Mouse (Mus musculus) spleen, adult 2 months (tissue): ENCODE results near the gene Prnd. TPM values are rescaled to one million over a fixed set of nuclear protein-coding genes. Genes with fewer than 3 reads are reported as not detected.

Source experiments
- DNase-seq, 2 experiments: peaks; one replicate each; pipeline versions ENCODE4 v3.0.0 to v3.0.0-alpha.2; 2012 to 2021; ENCODE audit warnings: low spot score in 2 of 2, low read depth in 1 of 2
- H3K27ac ChIP-seq: fragments of 200-500 bp; 2 replicates; pipeline ENCODE4 v1.5.1; 2012; ENCODE audit warnings: low read length, inconsistent platforms; ENCODE audit not compliant: insufficient read depth
- H3K27me3 ChIP-seq: fragments of 200-500 bp; 2 replicates; pipeline ENCODE4 v1.6.1; 2012; ENCODE audit warnings: mild to moderate bottlenecking, moderate library complexity, low read length, inconsistent platforms; ENCODE audit not compliant: control insufficient read depth, insufficient read depth
- H3K36me3 ChIP-seq: fragments of 200-500 bp; 2 replicates; pipeline ENCODE4 v1.6.1; 2012; ENCODE audit warnings: mild to moderate bottlenecking, low read length, inconsistent platforms; ENCODE audit not compliant: control insufficient read depth, insufficient read depth
- H3K4me1 ChIP-seq: fragments of 200-500 bp; 2 replicates; pipeline ENCODE4 v1.6.1; 2011; ENCODE audit warnings: inconsistent platforms; ENCODE audit not compliant: control insufficient read depth, insufficient read depth, insufficient read length
- H3K4me3 ChIP-seq: fragments of 200-500 bp; 2 replicates; pipeline ENCODE4 v1.5.1; 2011; ENCODE audit warnings: mild to moderate bottlenecking, inconsistent platforms; ENCODE audit not compliant: insufficient read depth, insufficient read length; ENCODE audit errors: extremely low read depth
- CTCF ChIP-seq: fragments of 200-500 bp; IDR thresholded peaks from 2 replicates; pipeline ENCODE4 v1.5.1; 2011; ENCODE audit warnings: mild to moderate bottlenecking, inconsistent platforms; ENCODE audit not compliant: insufficient read depth, insufficient read length, insufficient replicate concordance; ENCODE audit errors: extremely low read depth
- POLR2A ChIP-seq: fragments of 200-500 bp; IDR thresholded peaks from 2 replicates; pipeline ENCODE4 v1.6.1; 2011; ENCODE audit warnings: low read depth, low read length, inconsistent platforms
- WGBS: fragments of 180-500 bp; shearing (Covaris S2); methylation state at CpG from one replicate; pipeline ENCODE4 v1.1.7; 2018; 5-methylcytosine and 5-hydroxymethylcytosine counted together
- polyA plus RNA-seq: library from polyadenylated mRNA; depleted of rRNA; stranded (reverse); fragments of >200 nt; gene quantifications from 2 replicates; pipeline ENCODE4 v1.2.3, GENCODE M21; 2012

Prnd gene
- polyA plus RNA-seq, 1 experiment = 1.4 TPM

DNA sequence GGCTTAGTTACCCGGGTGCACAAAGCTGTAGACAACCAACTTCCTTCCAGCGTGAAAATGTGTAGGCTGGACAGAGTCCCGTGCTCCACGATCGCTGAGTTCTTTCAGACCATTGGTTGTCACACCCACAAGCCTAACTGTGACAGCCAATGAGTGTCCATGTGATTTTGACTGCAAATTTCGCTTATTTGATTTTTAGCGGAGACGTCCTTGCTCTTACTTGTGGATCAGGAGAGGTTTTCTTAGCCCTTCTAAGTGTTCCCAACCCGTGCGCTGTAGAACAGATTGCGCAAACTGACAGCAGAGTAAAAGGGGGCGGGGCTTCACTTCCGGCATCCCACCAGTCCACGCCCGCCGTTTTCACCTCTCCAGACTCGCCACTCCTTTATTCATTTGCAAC is 4.6 kb downstream of the Prnd start:
- TF ChIP-seq CTCF (no peak), POLR2A (no peak)
- Histone ChIP-seq H3K4me1 (peaks cover 6% of the 10 kb centered on the region; the same call in 1 of the 2 replicates), H3K27ac (no peak overlapping the region), H3K27me3 (peaks cover 3% of the 10 kb centered on the region; the same call in 1 of the 2 replicates), H3K4me3 (peak overlapping the region; percentile 31; the same call in 1 of the 2 replicates), H3K36me3 (no peaks in the 10 kb centered on the region)
- WGBS = 10% methylated on average over 17 of the region's 17 CpGs
- no peak for DNase-seq

DNA sequence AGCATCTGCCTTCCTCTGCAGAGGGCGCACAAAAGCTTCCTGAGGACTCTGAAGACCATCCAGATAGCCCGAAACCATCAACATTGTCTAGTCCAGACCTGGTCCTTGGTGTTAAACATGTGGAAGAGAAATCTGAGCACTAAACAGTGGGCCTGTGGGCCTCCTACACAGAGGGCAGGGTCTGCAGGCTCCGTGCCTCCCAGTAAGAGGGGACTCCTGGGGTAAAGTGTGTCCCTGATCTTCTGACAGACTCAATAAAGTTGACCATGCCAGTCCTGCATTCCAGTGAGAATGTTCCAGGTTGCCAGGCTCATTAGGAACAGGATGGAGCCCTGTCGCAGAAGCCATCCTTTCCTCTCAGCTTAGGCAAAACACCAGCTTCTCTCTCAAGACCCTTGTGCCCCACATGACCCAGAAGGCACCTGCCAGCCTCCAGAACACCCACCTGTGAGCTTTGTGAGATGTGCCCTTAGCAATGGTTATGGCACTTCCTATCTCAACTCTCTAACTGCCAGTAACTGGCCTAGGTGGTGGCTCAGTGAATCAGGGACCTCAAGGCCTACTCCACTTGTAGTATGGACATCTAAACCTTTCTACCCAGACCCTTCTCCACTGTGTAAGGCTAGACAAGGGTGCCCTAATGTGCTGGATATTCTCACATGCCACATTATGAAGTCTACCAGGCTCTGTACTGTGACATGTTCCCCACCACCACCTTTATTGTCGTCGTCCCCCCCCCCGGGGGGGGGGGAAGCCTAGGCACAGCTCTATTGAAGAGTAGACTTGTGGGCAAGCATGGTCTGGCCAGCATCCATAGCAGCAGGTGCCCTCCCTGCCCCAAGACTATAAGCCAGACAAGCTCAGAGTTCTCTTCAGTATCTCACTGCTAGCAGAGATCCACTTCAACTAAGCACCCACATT is 5.9 kb downstream of the Prnd start:
- Histone ChIP-seq H3K36me3 (no peaks in the 10 kb centered on the region), H3K27ac (no peak overlapping the region), H3K4me1 (no peaks in the 10 kb centered on the region; the same call in 1 of the 2 replicates), H3K4me3 (no peak overlapping the region), H3K27me3 (peaks cover 3% of the 10 kb centered on the region; the same call in 1 of the 2 replicates)
- no peak for TF ChIP-seq POLR2A
- no peak for TF ChIP-seq CTCF
- WGBS = 87% methylated on average over 7 of the region's 7 CpGs
- DNase-seq = no peak

DNA sequence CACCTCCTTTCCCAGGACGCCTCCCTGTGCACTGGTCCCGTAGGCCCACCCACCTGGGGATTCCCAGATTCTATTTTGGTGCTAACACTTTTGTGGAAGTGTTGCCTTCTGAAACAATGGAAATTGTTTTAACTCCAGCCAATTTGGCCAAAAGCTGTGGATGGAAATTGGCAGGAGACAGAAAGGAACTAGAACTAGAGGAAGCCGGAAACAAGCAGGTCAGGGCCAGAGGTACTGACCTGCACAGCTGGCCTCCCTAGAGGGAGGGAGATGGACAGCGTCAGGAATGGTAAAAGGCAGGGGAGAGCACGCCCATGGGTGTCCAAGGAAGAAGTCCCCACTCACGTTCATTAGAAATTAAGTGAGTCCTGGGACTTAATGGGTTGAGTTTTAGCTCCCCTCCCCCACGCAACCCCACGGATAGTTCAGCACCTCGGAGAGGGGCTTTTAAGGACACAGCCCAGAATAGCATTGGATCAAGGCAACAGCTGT is 7.1 kb downstream of the Prnd start:
- H3K27me3 ChIP-seq = peaks cover 3% of the 10 kb centered on the region; the same call in 1 of the 2 replicates
- H3K36me3 ChIP-seq = no peaks in the 10 kb centered on the region
- no peaks in the 10 kb centered on the region; the same call in 1 of the 2 replicates for H3K4me1 ChIP-seq
- TF ChIP-seq POLR2A (no peak), CTCF (no peak)
- WGBS = 62% methylated on average over 9 of the region's 9 CpGs
- no peak overlapping the region for H3K4me3 ChIP-seq
- DNase-seq = no peak
- H3K27ac ChIP-seq = no peak overlapping the region

DNA sequence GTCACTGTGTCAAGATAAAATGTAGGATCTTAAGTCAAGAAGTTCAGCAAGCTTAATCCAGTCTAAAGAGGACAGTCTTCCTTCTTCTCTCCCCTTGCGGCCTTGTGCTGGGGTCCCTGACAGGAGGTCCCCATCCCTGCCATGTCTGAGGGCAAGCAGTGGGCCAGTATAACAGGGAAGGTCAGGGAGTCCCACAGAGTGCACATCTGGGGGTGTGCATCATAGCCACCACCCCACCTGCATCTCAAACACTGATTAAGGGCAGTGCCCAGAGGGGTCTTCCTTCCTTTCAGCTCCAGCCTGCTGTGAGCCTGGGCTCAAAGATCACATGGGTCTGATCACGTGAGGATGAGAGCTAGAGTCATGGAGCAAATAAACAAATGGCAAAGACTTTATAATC is 11.0 kb downstream of the Prnd start:
- 66% methylated on average over 2 of the region's 2 CpGs for whole genome bisulfite sequencing
- Histone ChIP-seq H3K27ac (no peak overlapping the region), H3K4me1 (no peaks in the 10 kb centered on the region), H3K36me3 (no peaks in the 10 kb centered on the region), H3K27me3 (no peaks in the 10 kb centered on the region), H3K4me3 (no peak overlapping the region)
- TF ChIP-seq CTCF (no peak), POLR2A (no peak)
- DNase-seq = no peak

DNA sequence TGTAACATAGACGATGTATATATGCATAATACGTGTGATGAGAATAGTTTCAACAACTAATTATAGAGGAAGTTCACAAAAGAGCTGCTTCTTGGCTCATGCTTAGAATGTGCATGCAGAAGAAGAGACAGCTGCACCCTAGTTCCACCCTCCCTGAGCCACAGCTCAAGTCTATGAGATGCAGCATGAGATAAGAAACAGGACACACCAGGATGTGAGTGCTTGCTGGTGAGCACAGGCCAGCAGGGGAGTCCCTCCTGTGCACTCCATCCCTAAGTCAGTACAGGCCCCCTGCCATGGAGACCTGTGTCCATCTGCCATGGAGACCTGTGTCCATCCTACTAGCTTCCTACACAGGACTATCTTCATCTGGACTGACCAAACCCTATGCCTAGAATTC is 19.9 kb downstream of the Prnd start:
- H3K4me3 ChIP-seq = no peak overlapping the region
- H3K27ac ChIP-seq = no peak overlapping the region
- H3K36me3 ChIP-seq = no peaks in the 10 kb centered on the region
- no peaks in the 10 kb centered on the region for H3K4me1 ChIP-seq
- 70% methylated on average over 2 of the region's 2 CpGs for WGBS
- H3K27me3 ChIP-seq = no peaks in the 10 kb centered on the region
- no peak for TF ChIP-seq POLR2A
- TF ChIP-seq CTCF = no peak
- DNase-seq = no peak

DNA sequence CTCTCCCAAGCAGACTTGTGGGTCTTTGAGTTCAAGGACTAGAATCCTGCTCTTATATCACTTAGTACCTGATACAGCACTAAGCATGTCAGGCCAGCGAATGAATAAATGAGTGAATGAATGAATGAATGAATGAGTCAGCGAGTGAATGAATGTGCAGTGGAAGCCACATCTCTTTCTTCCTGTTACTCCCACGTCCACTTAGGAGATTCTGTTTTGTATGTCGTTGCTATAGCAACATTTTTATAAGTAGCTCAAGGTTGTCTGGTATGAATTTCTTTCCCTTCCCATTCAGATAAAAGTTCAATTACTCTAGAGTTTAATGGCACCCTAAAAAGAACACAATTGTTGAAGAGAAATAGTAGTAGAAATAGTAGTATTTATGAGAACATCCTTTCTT is 20.4 kb downstream of the Prnd start:
- no peaks in the 10 kb centered on the region for H3K27me3 ChIP-seq
- H3K36me3 ChIP-seq = no peaks in the 10 kb centered on the region
- no peaks in the 10 kb centered on the region for H3K4me1 ChIP-seq
- H3K27ac ChIP-seq = no peak overlapping the region
- no peak for DNase-seq
- TF ChIP-seq CTCF (no peak), POLR2A (no peak)
- H3K4me3 ChIP-seq = no peak overlapping the region
- 78% methylated on average over 4 of the region's 4 CpGs for WGBS

DNA sequence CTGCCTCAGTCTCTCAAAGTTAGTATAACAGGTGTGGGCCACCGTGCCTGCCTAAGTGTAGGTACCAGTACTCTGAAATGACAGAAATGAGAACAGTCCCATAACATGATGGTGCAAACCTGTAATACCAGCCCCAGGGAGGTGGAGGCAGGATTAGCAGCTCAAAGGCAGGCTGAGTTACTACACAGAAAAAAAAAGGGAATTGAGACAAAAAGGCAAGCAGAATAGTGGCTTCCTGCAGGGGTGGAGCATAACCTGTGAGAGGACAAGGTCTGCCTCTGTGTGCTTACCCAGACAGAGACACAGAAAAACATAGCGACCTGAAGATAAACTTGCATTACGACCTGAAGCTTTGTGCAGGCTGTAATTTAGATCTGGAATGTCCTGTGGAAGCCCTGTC is 26.0 kb downstream of the Prnd start:
- H3K4me3 ChIP-seq = no peak overlapping the region
- H3K27me3 ChIP-seq = no peaks in the 10 kb centered on the region
- no peaks in the 10 kb centered on the region for H3K4me1 ChIP-seq
- H3K27ac ChIP-seq = no peak overlapping the region
- peak in 1 of 2 experiments; percentile 2 for DNase-seq
- TF ChIP-seq CTCF (no peak), POLR2A (no peak)
- WGBS = 55% methylated on average over 3 of the region's 3 CpGs
- H3K36me3 ChIP-seq = no peaks in the 10 kb centered on the region
